Mouse (Mus musculus) liver, embryonic 12.5 days (tissue): ENCODE results near the gene Smad3. TPM values are rescaled to one million over a fixed set of nuclear protein-coding genes. Genes with fewer than 3 reads are reported as not detected.

Experiments
- ATAC-seq: fragments of 200-750 bp; cut with Nextera tagmentation; 2 replicates; pipeline ENCODE4 v1.8.0; 2017; ENCODE audit warnings: moderate number of reproducible peaks, mild to moderate bottlenecking, moderate library complexity
- H3K27ac ChIP-seq: fragments of 300-500 bp; sonication (generic); 2 replicates; pipeline ENCODE4 v1.5.1; 2016; ENCODE audit warnings: mild to moderate bottlenecking
- H3K27me3 ChIP-seq: fragments of 300-500 bp; sonication (generic); replicated peaks from 2 replicates; pipeline ENCODE4 v1.6.1; 2016; ENCODE audit warnings: mild to moderate bottlenecking, moderate library complexity
- H3K36me3 ChIP-seq: fragments of 300-500 bp; sonication (generic); 2 replicates; pipeline ENCODE4 v1.6.1; 2016; ENCODE audit warnings: mild to moderate bottlenecking, moderate library complexity
- H3K4me1 ChIP-seq: fragments of 300-500 bp; sonication (generic); 2 replicates; pipeline ENCODE4 v1.6.1; 2016
- H3K4me2 ChIP-seq: fragments of 300-500 bp; sonication (generic); 2 replicates; pipeline ENCODE4 v1.6.1; 2016; ENCODE audit warnings: mild to moderate bottlenecking, moderate library complexity
- H3K4me3 ChIP-seq: fragments of 300-500 bp; sonication (generic); 2 replicates; pipeline ENCODE4 v1.5.1; 2016; ENCODE audit warnings: mild to moderate bottlenecking, moderate library complexity
- H3K9ac ChIP-seq: fragments of 300-500 bp; sonication (generic); 2 replicates; pipeline ENCODE4 v1.6.1; 2016; ENCODE audit warnings: mild to moderate bottlenecking, moderate library complexity
- H3K9me3 ChIP-seq: fragments of 300-500 bp; sonication (generic); replicated peaks from 2 replicates; pipeline ENCODE4 v1.6.1; 2016; ENCODE audit warnings: mild to moderate bottlenecking, moderate library complexity
- WGBS: fragments of 180-500 bp; shearing (Covaris S2); methylation state at CpG from one replicate; pipeline ENCODE4 v1.1.7; 2016; ENCODE audit not compliant: insufficient replicate concordance; 5-methylcytosine and 5-hydroxymethylcytosine counted together
- polyA plus RNA-seq: library from polyadenylated mRNA; unstranded; fragments of >200 nt; fragmentation: Nextera tagmentation; extraction: Ambion mirVana; gene quantifications from 2 replicates; pipeline ENCODE4 v1.2.1, GENCODE M21; 2016

Gene Smad3
- 5.8 and 7.2 TPM in 2 replicates for polyA plus RNA-seq

DNA sequence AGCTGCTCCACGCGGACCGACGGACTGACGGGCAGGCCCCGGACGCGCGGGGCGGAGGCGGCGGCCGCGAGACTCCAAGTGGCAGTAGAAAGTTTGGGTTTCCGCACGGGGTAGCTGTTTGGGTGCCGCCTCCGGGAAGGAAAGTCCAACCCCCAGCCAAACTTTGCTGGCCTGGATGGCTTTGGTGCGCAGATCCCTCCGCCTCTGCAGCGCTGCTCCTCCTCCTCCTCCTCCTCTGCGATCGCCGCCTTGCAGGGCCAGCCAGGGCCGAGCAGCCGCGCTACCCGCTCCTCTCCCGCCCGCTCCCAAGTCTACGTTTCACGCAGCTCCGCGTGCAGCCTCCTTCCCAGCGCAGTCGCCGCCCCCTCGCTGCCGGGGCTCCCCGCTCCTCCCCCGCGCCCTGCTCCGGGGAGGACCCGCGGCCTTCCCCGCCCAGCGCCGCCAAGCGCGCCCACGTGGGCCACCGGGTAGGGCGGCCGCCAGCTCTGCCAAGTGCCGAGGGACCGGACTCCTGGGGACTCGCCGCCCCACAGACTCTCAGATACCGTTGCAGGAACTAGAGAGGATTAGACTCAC lies at the start of gene Smad3:
TSS of gene Smad3 (minus strand) at position 130 of the 576 bp plus-strand sequence.
- peak within 1 kb of the TSS; percentile 84 for H3K9ac ChIP-seq
- under 1% methylated on average over 53 of the region's 59 CpGs for WGBS
- ATAC-seq = peak; percentile 87
- no peaks in the 10 kb centered on the region for H3K27me3 ChIP-seq
- H3K4me2 ChIP-seq = peak within 1 kb of the TSS; percentile 98
- peak within 1 kb of the TSS; percentile 79 for H3K4me3 ChIP-seq
- H3K36me3 ChIP-seq = no peaks in the 10 kb centered on the region
- peaks cover 68% of the 10 kb centered on the region for H3K4me1 ChIP-seq
- peak within 1 kb of the TSS; percentile 95 for H3K27ac ChIP-seq
- peaks cover 5% of the 10 kb centered on the region for H3K9me3 ChIP-seq

DNA sequence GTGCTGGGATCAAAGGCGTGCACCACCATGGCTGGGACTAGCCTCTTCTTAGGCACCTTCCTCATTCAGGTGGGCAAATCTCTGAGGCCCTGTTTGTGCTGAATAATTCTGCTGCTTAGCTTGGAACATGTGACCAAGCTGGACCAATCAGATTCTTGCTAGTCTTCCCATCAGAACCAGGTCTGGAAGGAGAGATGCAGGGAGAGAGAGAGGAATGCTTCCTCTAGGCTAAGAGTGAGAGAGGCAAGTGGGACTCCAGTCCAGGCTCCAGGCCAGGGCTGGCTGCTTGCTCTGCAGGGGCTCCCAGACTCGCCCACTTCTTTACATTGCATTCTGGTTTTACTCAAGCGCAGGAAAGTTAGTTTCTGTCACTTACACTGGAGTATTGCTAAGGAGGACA lies 47.1 kb upstream of the Smad3 start:
- Histone ChIP-seq H3K4me3 (no peak overlapping the region), H3K9ac (no peak overlapping the region), H3K4me1 (no peaks in the 10 kb centered on the region), H3K27ac (no peak overlapping the region), H3K9me3 (no peaks in the 10 kb centered on the region), H3K4me2 (no peak overlapping the region), H3K27me3 (no peaks in the 10 kb centered on the region), H3K36me3 (no peaks in the 10 kb centered on the region)
- no peak for ATAC-seq
- WGBS = 56% methylated on average over 3 of the region's 3 CpGs

DNA sequence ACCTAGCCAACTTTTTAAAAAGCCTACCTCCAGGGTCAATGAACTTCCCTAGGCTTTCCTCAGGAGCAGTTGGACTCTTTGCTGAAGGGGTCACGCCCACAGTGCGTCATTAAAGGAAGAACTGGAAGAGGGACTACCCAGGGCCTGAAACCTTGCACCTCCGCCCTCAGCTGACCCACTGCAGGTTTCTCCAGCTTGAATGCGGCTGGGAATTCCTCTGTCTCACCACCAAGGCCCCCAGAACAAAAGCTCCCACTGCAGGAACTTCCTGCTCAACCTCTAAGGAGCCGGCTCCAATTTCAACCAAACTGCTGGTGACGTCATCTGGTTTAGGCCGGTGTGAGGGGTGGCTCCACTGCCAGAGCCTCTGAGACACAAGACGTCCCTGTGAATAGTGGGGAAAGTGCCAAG lies 45.4 kb upstream of the Smad3 start:
- H3K27ac ChIP-seq = no peak overlapping the region
- H3K9me3 ChIP-seq = no peaks in the 10 kb centered on the region
- no peak overlapping the region for H3K4me2 ChIP-seq
- H3K4me3 ChIP-seq = no peak overlapping the region
- no peak for ATAC-seq
- H3K36me3 ChIP-seq = no peaks in the 10 kb centered on the region
- no peak overlapping the region for H3K9ac ChIP-seq
- no peaks in the 10 kb centered on the region for H3K27me3 ChIP-seq
- 26% methylated on average over 8 of the region's 8 CpGs for WGBS
- H3K4me1 ChIP-seq = no peaks in the 10 kb centered on the region

DNA sequence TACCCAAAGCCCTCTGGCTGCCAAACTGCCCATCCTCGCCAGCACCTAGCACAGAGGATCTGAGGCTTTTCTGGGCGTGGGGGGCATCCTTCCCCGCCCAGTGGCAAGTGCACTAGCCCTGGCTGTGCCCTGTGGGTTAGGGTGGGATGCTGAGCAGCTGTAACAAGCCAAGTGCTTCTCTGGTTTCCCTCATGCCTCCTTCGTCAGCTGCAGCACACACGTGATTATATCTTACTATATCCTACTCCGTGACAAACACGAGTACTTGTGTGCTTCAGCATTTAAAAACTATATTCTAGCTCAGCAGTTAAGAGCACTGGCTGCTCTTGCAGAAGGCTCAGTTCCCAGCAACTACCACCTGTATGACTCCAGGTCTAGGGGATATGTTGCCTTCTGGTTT lies 44.7 kb upstream of the Smad3 start:
- 74% methylated on average over 7 of the region's 7 CpGs for WGBS
- no peaks in the 10 kb centered on the region for H3K27me3 ChIP-seq
- H3K4me3 ChIP-seq = no peak overlapping the region
- no peaks in the 10 kb centered on the region for H3K4me1 ChIP-seq
- H3K9me3 ChIP-seq = no peaks in the 10 kb centered on the region
- H3K36me3 ChIP-seq = no peaks in the 10 kb centered on the region
- H3K27ac ChIP-seq = no peak overlapping the region
- H3K9ac ChIP-seq = no peak overlapping the region
- H3K4me2 ChIP-seq = no peak overlapping the region
- no peak for ATAC-seq

DNA sequence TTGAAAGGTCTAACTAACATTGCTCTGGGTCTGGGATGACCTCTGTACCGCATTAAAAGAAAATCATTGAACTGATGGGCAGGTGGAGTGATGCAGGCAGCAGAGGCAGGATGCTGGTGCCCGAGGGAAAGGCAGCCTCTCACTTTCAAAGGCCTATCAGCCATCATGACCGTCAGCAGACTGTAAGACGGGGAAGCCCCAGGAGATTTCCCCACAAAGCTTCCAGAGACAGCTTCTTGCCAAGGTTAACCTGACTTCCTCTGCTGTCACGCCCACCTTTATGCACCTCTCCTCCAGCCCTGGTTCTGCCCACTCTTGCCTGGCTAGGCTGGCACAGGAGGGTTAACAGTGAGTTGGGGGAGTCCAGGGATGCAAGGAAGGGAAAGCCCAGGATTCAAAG lies 44.3 kb upstream of the Smad3 start:
- no peak overlapping the region for H3K27ac ChIP-seq
- H3K27me3 ChIP-seq = no peaks in the 10 kb centered on the region
- 58% methylated on average over 5 of the region's 5 CpGs for WGBS
- no peak overlapping the region for H3K4me3 ChIP-seq
- ATAC-seq = no peak
- H3K4me2 ChIP-seq = no peak overlapping the region
- no peaks in the 10 kb centered on the region for H3K9me3 ChIP-seq
- H3K36me3 ChIP-seq = no peaks in the 10 kb centered on the region
- no peaks in the 10 kb centered on the region for H3K4me1 ChIP-seq
- H3K9ac ChIP-seq = no peak overlapping the region

DNA sequence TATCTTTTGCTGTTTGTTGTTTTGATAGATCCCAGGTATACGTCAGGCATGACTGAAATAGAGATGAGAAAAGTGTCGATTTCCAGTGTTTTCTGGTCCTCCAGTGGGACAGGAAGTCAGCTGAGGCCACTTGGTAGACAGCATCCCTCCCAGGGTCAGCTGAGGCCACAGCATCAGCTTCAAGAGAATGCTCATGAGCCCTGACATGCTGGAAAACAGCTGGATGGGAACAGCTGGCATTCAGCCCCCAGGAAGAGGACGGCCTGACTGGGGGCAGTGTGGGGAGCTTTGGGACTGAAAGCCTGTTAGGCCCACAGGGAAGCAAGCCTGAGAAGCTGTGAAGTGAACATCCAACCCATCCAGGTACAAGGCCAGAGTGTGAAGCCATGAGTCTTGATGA lies 38.6 kb upstream of the Smad3 start:
- Histone ChIP-seq H3K9ac (no peak overlapping the region), H3K9me3 (no peaks in the 10 kb centered on the region), H3K4me1 (peaks cover 16% of the 10 kb centered on the region), H3K4me2 (no peak overlapping the region), H3K4me3 (no peak overlapping the region), H3K27ac (no peak overlapping the region), H3K27me3 (peaks cover 31% of the 10 kb centered on the region), H3K36me3 (no peaks in the 10 kb centered on the region)
- ATAC-seq = no peak
- WGBS = 70% methylated on average over 3 of the region's 3 CpGs

DNA sequence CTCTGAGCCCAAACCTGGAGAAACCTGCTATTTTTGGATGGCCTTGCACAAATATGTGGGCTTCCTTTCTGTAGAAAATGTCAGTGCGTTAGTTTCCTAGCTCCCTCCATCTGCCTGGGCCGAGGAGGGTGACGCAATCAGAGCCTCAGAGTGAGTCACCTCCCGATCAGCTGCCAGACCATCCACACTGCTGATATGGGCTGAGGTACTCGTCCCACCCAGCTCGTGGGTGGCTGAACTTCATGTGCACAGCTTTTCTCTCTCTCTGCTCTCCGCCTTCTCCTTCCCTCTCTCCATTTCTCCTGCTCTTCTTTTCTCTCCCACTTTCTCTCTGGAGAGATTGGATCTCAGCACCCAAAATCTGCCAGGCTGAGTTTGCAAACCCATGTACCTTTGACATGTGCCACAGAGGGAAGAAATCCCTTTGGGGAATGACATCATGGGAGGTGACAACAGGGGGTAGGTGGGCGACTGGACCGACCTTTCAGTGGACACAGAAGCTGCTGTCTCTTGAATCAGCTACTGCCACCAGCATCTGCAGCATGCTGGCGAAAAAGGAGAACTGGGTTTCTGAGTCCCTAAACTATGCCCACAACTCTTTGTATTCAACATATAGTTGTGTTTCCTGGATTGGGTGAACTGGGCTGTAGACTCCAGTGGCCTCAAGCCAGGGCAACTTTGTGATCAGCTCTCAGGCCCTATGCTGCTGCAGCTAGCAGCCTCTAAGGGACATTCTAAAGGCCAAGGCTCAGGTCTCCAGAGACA lies 36.1 kb upstream of the Smad3 start:
- no peaks in the 10 kb centered on the region for H3K36me3 ChIP-seq
- ATAC-seq = 0 out of 2 replicates have a peak, but pooled peaks have one; percentile 43

DNA sequence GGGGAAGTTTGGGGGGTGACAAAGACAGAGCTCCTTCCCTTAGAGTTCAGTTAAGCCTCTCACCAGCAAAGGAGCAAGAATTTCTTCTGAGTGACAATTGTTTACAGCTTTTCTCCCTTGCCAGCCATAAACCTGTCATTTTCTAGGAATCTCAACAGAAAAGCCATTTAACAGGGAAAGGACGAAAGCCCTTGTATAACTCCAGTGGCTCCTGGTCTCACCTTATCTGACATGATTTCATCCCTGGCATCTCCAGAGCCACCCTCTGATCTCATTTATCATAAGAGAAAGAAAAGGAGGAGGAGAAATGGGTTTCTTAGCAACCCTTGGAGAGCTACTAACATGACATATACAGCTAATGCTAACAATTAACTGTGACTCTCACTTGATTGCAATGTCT lies 33.9 kb upstream of the Smad3 start:
- peaks cover 40% of the 10 kb centered on the region for H3K27me3 ChIP-seq
- no peak overlapping the region for H3K4me2 ChIP-seq
- no peak overlapping the region for H3K27ac ChIP-seq
- H3K4me3 ChIP-seq = no peak overlapping the region
- H3K9me3 ChIP-seq = no peaks in the 10 kb centered on the region
- H3K36me3 ChIP-seq = no peaks in the 10 kb centered on the region
- no peak overlapping the region for H3K9ac ChIP-seq
- 62% methylated on average over 1 of the region's 1 CpGs for WGBS
- peaks cover 40% of the 10 kb centered on the region for H3K4me1 ChIP-seq
- ATAC-seq = no peak

More for the DNA sequence above, 36.1 kb upstream of the Smad3 start:
- Histone ChIP-seq H3K4me1 (peaks cover 34% of the 10 kb centered on the region), H3K4me3 (no peak overlapping the region), H3K9ac (no peak overlapping the region), H3K27me3 (peaks cover 35% of the 10 kb centered on the region), H3K27ac (no peak overlapping the region), H3K9me3 (no peaks in the 10 kb centered on the region), H3K4me2 (no peak overlapping the region)
- 18% methylated on average over 10 of the region's 10 CpGs for WGBS

DNA sequence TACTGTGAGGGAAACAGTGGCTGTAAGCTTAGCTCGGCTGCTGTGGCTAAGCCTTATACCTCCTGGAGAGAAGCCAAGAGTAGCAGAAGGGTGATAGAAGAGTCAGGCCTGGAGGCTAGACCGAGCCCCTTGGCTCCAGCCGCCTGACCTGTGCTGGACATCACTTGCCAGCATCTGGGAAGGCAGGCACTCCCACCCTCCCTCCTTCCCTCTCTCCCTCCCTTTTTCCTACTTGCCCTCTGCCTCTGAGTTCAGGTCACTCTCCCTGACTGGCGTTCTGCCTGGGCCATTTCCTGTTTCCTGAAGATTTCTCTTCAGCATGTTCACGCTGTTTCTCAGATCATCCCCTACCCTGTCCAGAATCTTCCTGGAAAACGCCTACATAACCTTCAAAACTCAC lies 33.5 kb upstream of the Smad3 start:
- no peak for ATAC-seq
- peaks cover 44% of the 10 kb centered on the region for H3K4me1 ChIP-seq
- WGBS = 28% methylated on average over 6 of the region's 6 CpGs

DNA sequence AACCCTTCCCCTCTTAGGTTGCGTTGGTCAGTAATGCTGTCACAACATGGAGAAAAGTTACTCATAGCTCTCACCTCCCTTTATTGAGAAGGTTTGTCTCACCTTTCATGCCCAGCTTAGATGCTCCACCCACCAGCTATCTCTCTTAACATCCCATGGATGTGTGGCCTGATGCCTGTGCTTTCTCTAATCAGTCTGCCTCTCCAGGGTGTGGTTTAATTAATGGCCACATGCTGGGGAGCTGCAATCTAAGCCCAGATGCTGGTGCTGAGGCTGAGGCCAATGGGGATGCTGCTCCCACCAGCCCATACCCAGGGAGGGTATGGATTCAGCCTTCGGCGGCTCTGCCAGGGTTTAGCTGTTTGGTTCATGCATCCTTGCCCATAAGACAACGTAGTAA lies 32.4 kb upstream of the Smad3 start:
- H3K4me3 ChIP-seq = no peak overlapping the region
- ATAC-seq = peak; percentile 23; the same call in 1 of the 2 replicates
- H3K36me3 ChIP-seq = no peaks in the 10 kb centered on the region
- no peak overlapping the region for H3K4me2 ChIP-seq
- no peaks in the 10 kb centered on the region for H3K9me3 ChIP-seq
- WGBS = 81% methylated on average over 4 of the region's 4 CpGs
- no peak overlapping the region for H3K9ac ChIP-seq
- H3K27me3 ChIP-seq = peaks cover 39% of the 10 kb centered on the region
- no peak overlapping the region for H3K27ac ChIP-seq
- H3K4me1 ChIP-seq = peaks cover 55% of the 10 kb centered on the region

More for the DNA sequence above, 33.5 kb upstream of the Smad3 start:
- no peak overlapping the region for H3K27ac ChIP-seq
- H3K36me3 ChIP-seq = no peaks in the 10 kb centered on the region
- no peak overlapping the region for H3K4me2 ChIP-seq
- peaks cover 40% of the 10 kb centered on the region for H3K27me3 ChIP-seq
- H3K9me3 ChIP-seq = no peaks in the 10 kb centered on the region
- no peak overlapping the region for H3K9ac ChIP-seq
- no peak overlapping the region for H3K4me3 ChIP-seq

DNA sequence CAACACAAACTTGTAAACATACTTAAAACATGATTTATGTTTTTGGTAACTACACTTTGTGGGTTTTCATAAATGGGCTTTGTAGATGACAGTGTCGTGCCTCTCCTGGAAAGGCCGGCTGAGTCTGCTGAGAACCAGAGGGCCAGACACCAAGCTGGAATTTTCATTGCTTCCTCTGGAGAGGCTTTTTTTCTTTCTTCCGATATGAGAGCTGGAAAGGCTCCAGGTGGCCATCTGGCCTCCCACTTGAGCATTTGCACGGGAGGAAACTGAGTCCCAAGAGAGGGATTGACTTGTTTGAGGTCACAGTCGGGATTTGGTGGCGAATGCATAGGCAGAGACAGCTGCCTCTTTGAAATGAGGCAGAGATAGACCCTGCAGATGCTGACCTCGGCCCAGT lies 31.6 kb upstream of the Smad3 start:
- no peak overlapping the region for H3K4me2 ChIP-seq
- no peaks in the 10 kb centered on the region for H3K36me3 ChIP-seq
- 67% methylated on average over 7 of the region's 7 CpGs for WGBS
- ATAC-seq = no peak
- no peak overlapping the region for H3K9ac ChIP-seq
- H3K9me3 ChIP-seq = no peaks in the 10 kb centered on the region
- peaks cover 63% of the 10 kb centered on the region for H3K4me1 ChIP-seq
- H3K27ac ChIP-seq = no peak overlapping the region
- H3K4me3 ChIP-seq = no peak overlapping the region
- peaks cover 31% of the 10 kb centered on the region for H3K27me3 ChIP-seq

DNA sequence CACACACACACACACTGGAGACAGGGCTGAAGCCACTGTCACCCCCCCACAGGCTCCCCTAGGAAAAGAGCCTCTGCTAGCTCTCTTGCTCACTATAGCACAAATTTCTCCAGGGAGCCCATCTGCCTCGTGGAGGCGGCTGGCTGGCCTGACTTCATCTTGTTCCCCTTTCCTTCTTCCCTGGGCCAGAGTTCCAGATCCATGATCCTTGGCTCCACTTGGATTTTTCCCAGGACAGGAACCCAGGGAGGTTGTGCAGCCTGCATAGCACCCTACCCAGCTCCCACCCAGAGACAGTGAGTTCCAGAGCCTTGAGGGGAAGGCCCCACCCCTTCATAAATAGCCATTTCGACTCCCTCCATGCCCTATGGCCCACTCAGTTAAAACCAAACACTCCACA lies 29.8 kb upstream of the Smad3 start:
- Histone ChIP-seq H3K27ac (no peak overlapping the region), H3K4me2 (no peak overlapping the region), H3K9me3 (no peaks in the 10 kb centered on the region), H3K36me3 (no peaks in the 10 kb centered on the region), H3K4me3 (no peak overlapping the region), H3K9ac (no peak overlapping the region), H3K27me3 (peaks cover 18% of the 10 kb centered on the region), H3K4me1 (peaks cover 60% of the 10 kb centered on the region)
- WGBS = 45% methylated on average over 3 of the region's 3 CpGs
- ATAC-seq = no peak
